Mouse (Mus musculus) neural tube, embryonic 14.5 days (tissue): ENCODE measurements around the gene Ssh2. TPM values are rescaled to one million over a fixed set of nuclear protein-coding genes. Genes with fewer than 3 reads are reported as not detected.

Experiments used
- ATAC-seq: fragments of 200-750 bp; cut with Nextera tagmentation; 2 replicates; pipeline ENCODE4 v1.8.0; 2017; ENCODE audit warnings: low read depth, mild to moderate bottlenecking, moderate TSS enrichment, moderate library complexity
- H3K27ac ChIP-seq: fragments of 300-500 bp; sonication (generic); 2 replicates; pipeline ENCODE4 v1.5.1; 2014; ENCODE audit warnings: low read depth, mild to moderate bottlenecking, control low read depth, low read length, moderate library complexity, mixed read lengths
- H3K27me3 ChIP-seq: fragments of 300-500 bp; sonication (generic); 2 replicates; pipeline ENCODE4 v1.6.1; 2014; ENCODE audit warnings: low read length; ENCODE audit not compliant: control insufficient read depth, insufficient read depth
- H3K36me3 ChIP-seq: fragments of 300-500 bp; sonication (generic); 2 replicates; pipeline ENCODE4 v1.6.1; 2014; ENCODE audit warnings: low read length, mixed read lengths; ENCODE audit not compliant: control insufficient read depth, insufficient read depth
- H3K4me1 ChIP-seq: fragments of 300-500 bp; sonication (generic); 2 replicates; pipeline ENCODE4 v1.6.1; 2014; ENCODE audit warnings: low read length; ENCODE audit not compliant: control insufficient read depth, insufficient read depth
- H3K4me2 ChIP-seq: fragments of 300-500 bp; sonication (generic); 2 replicates; pipeline ENCODE4 v1.6.1; 2014; ENCODE audit warnings: mild to moderate bottlenecking, low read depth, low read length, control low read depth
- H3K4me3 ChIP-seq: fragments of 300-500 bp; sonication (generic); 2 replicates; pipeline ENCODE4 v1.5.1; 2014; ENCODE audit warnings: low read depth, low read length, control low read depth, mixed read lengths
- H3K9ac ChIP-seq: fragments of 300-500 bp; sonication (generic); replicated peaks from 2 replicates; pipeline ENCODE4 v1.6.1; 2014; ENCODE audit warnings: low read depth, mild to moderate bottlenecking, control low read depth, low read length, mixed read lengths
- H3K9me3 ChIP-seq: fragments of 300-500 bp; sonication (generic); 2 replicates; pipeline ENCODE4 v1.6.1; 2016; ENCODE audit warnings: low read length; ENCODE audit not compliant: control insufficient read depth
- WGBS: fragments of 180-500 bp; shearing (Covaris S2); extraction: QIAGEN DNeasy Blood & Tissue Kit; methylation state at CpG from one replicate; pipeline ENCODE4 v1.1.7; 2014; 5-methylcytosine and 5-hydroxymethylcytosine counted together
- polyA plus RNA-seq: library from polyadenylated mRNA; unstranded; fragments of >200 nt; fragmentation: Nextera tagmentation; extraction: Ambion mirVana; gene quantifications from 2 replicates; pipeline ENCODE4 v1.2.1, GENCODE M21; 2014

Gene Ssh2
- polyA plus RNA-seq, 1 experiment from 2014 or later = 21.9 TPM

- no peak for ATAC-seq
- Histone ChIP-seq H3K27me3 (no peaks in the 10 kb centered on the region), H3K27ac (no peak overlapping the region), H3K4me1 (peaks cover 26% of the 10 kb centered on the region), H3K9ac (no peak overlapping the region), H3K4me3 (no peak overlapping the region), H3K4me2 (no peak overlapping the region), H3K36me3 (peaks cover 30% of the 10 kb centered on the region), H3K9me3 (no peaks in the 10 kb centered on the region)
- WGBS = 81% methylated on average over 7 of the region's 7 CpGs
These were observed 283.3 kb downstream of the Ssh2 start for GRCm38 (mm10) chr11:77499354-77499753.

GRCm38 (mm10) chr11:77500361-77501325 is 284.6 kb downstream of the Ssh2 start:
- Histone ChIP-seq H3K9ac (0 out of 2 replicates have a peak overlapping the region, but pooled peaks have one; percentile 2), H3K4me2 (no peak overlapping the region), H3K27me3 (no peaks in the 10 kb centered on the region), H3K4me1 (peaks cover 14% of the 10 kb centered on the region), H3K4me3 (no peak overlapping the region), H3K9me3 (no peaks in the 10 kb centered on the region), H3K36me3 (peaks cover 43% of the 10 kb centered on the region), H3K27ac (no peak overlapping the region)
- no peak for ATAC-seq
- 71% methylated on average over 17 of the region's 17 CpGs for WGBS

DNA sequence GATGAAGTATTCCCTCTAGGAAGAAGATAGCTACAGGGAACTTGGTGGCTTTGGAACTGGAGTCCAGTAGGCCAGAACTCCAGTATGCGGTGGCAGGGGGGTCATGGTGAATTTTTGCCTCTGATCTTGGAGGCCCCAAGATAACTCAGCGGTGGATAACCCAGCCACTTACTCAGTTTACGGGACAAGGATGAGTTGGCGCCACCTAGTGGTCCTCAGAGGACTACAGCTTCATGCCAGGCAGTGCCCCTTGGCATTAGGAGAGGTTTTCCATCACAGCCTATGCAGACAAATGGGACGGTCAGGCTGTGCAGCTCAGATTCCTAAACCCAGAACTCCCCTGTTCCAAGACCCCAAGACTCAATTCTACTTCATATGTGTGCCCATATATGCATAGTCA is 285.3 kb downstream of the Ssh2 start:
- Histone ChIP-seq H3K9ac (no peak overlapping the region), H3K9me3 (no peaks in the 10 kb centered on the region), H3K4me3 (no peak overlapping the region), H3K27ac (no peak overlapping the region), H3K4me2 (no peak overlapping the region), H3K4me1 (peaks cover 11% of the 10 kb centered on the region; the same call in 1 of the 2 replicates), H3K36me3 (peaks cover 50% of the 10 kb centered on the region), H3K27me3 (no peaks in the 10 kb centered on the region)
- 23% methylated on average over 5 of the region's 5 CpGs for WGBS
- ATAC-seq = no peak

- WGBS = 97% methylated on average over 4 of the region's 4 CpGs
These were observed 285.9 kb downstream of the Ssh2 start for GRCm38 (mm10) chr11:77501971-77502370.

GRCm38 (mm10) chr11:77502481-77502880 is 286.4 kb downstream of the Ssh2 start:
- Histone ChIP-seq H3K4me2 (no peak overlapping the region), H3K9me3 (no peaks in the 10 kb centered on the region), H3K4me1 (peaks cover 11% of the 10 kb centered on the region; the same call in 1 of the 2 replicates), H3K27me3 (no peaks in the 10 kb centered on the region), H3K27ac (no peak overlapping the region), H3K36me3 (peaks cover 61% of the 10 kb centered on the region), H3K9ac (no peak overlapping the region), H3K4me3 (no peak overlapping the region)
- 92% methylated on average over 6 of the region's 6 CpGs for WGBS
- no peak for ATAC-seq

More at GRCm38 (mm10) chr11:77501971-77502370, 285.9 kb downstream of the Ssh2 start:
- Histone ChIP-seq H3K9me3 (no peaks in the 10 kb centered on the region), H3K27ac (no peak overlapping the region), H3K36me3 (peaks cover 56% of the 10 kb centered on the region), H3K27me3 (no peaks in the 10 kb centered on the region), H3K9ac (no peak overlapping the region), H3K4me1 (peaks cover 11% of the 10 kb centered on the region; the same call in 1 of the 2 replicates), H3K4me2 (no peak overlapping the region), H3K4me3 (no peak overlapping the region)
- ATAC-seq = no peak

- H3K4me3 ChIP-seq = no peak overlapping the region
- no peak for ATAC-seq
- H3K9ac ChIP-seq = no peak overlapping the region
- no peaks in the 10 kb centered on the region for H3K9me3 ChIP-seq
- H3K27ac ChIP-seq = no peak overlapping the region
- H3K4me1 ChIP-seq = peaks cover 8% of the 10 kb centered on the region; the same call in 1 of the 2 replicates
- H3K36me3 ChIP-seq = peaks cover 64% of the 10 kb centered on the region
- H3K4me2 ChIP-seq = no peak overlapping the region
- WGBS = 53% methylated on average over 3 of the region's 3 CpGs
- no peaks in the 10 kb centered on the region for H3K27me3 ChIP-seq
These were observed 287.4 kb downstream of the Ssh2 start for GRCm38 (mm10) chr11:77503511-77503910.

DNA sequence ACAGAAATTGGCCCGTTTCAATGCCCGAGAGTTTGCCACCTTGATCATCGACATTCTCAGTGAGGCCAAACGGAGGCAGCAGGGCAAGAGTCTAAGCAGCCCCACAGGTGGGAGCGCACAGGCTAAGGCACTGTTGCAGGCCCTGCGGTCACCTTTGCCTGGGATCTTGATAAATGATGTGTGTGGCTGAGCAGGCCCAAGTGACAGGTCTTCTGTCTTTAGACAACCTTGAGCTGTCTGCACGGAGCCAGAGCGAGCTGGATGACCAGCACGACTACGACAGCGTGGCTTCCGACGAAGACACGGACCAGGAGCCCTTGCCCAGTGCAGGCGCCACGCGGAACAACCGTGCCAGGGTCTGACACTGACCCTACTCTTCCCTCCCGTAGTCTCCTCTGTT is 288.3 kb downstream of the Ssh2 start:
- no peak for ATAC-seq
- Histone ChIP-seq H3K4me1 (peaks cover 8% of the 10 kb centered on the region; the same call in 1 of the 2 replicates), H3K4me2 (no peak overlapping the region), H3K9ac (no peak overlapping the region), H3K9me3 (no peaks in the 10 kb centered on the region), H3K27ac (no peak overlapping the region), H3K36me3 (peaks cover 63% of the 10 kb centered on the region), H3K27me3 (no peaks in the 10 kb centered on the region), H3K4me3 (no peak overlapping the region)
- WGBS = 95% methylated on average over 19 of the region's 19 CpGs

- WGBS = 91% methylated on average over 22 of the region's 22 CpGs
- H3K27ac ChIP-seq = no peak overlapping the region
- H3K9ac ChIP-seq = no peak overlapping the region
- H3K4me2 ChIP-seq = no peak overlapping the region
- H3K27me3 ChIP-seq = no peaks in the 10 kb centered on the region
- H3K4me3 ChIP-seq = no peak overlapping the region
- H3K9me3 ChIP-seq = no peaks in the 10 kb centered on the region
- ATAC-seq = no peak
- peaks cover 8% of the 10 kb centered on the region; the same call in 1 of the 2 replicates for H3K4me1 ChIP-seq
- peaks cover 53% of the 10 kb centered on the region for H3K36me3 ChIP-seq
These were observed 289.3 kb downstream of the Ssh2 start for GRCm38 (mm10) chr11:77505291-77505980.

- peaks cover 52% of the 10 kb centered on the region for H3K36me3 ChIP-seq
- no peak overlapping the region for H3K4me3 ChIP-seq
- no peaks in the 10 kb centered on the region for H3K27me3 ChIP-seq
- no peak overlapping the region for H3K9ac ChIP-seq
- 0 out of 2 replicates have a peak, but pooled peaks cover 4% of the 10 kb centered on the region for H3K4me1 ChIP-seq
- 88% methylated on average over 14 of the region's 14 CpGs for WGBS
- H3K27ac ChIP-seq = no peak overlapping the region
- no peaks in the 10 kb centered on the region for H3K9me3 ChIP-seq
- no peak for ATAC-seq
- no peak overlapping the region for H3K4me2 ChIP-seq
These were observed 290.2 kb downstream of the Ssh2 start for GRCm38 (mm10) chr11:77506273-77506672.
